Comparison of ENCODE assay signal across 25 mouse cellular contexts in genomic region chr15:99036249-99036905, GRCm38 (mm10). TPM values are rescaled to one million over a fixed set of nuclear protein-coding genes. Genes with fewer than 3 reads are reported as not detected.
DNase-seq lines count a peak whose midpoint lies in the region; ATAC-seq and TF ChIP-seq lines count a peak whose summit lies in the region.
"Had no signal": no experiment of that assay in that cellular context is flagged by ENCODE, and none has a peak within 500 bp of the region (broad histone marks: within the 10 kb centered on the region; RNA-seq: fewer than 3 reads in every experiment).

No protein-coding gene starts in this region.

- no peak overlapping the region for H3K9ac ChIP-seq in heart, embryonic 16.5 days (ENCODE audit: low read length)
- H3K9ac ChIP-seq: embryonic facial prominence, embryonic 15.5 days; hindbrain, embryonic 14.5 days; kidney, embryonic 15.5 days; limb, embryonic 12.5 days; liver, embryonic 15.5 days; neural tube, embryonic 15.5 days had no signal

- WGBS in heart, embryonic 16.5 days, result 52% methylated on average over 8 of the region's 8 CpGs

- peak overlapping the region; percentile 18; the same call in 1 of the 2 replicates for H3K4me2 ChIP-seq in heart, embryonic 16.5 days (ENCODE audit: low read depth, low read length)
- H3K4me2 ChIP-seq: embryonic facial prominence, embryonic 15.5 days; hindbrain, embryonic 14.5 days; kidney, embryonic 15.5 days; limb, embryonic 12.5 days; liver, embryonic 15.5 days; neural tube, embryonic 15.5 days had no signal

- no peak for TF ChIP-seq CTCF in layer of hippocampus, adult 2 months (conservative IDR thresholded peaks at IDR 0.05)

- no peaks in the 10 kb centered on the region for H3K27me3 ChIP-seq in heart, embryonic 16.5 days (ENCODE audit: control insufficient read depth, insufficient read depth, low read length)
- H3K27me3 ChIP-seq: embryonic facial prominence, embryonic 15.5 days; kidney, embryonic 15.5 days had no signal

- H3K9me3 ChIP-seq in heart, embryonic 16.5 days (replicated peaks; ENCODE audit: control insufficient read depth, low read length), result no peaks in the 10 kb centered on the region
- H3K9me3 ChIP-seq: embryonic facial prominence, embryonic 15.5 days; G1E; kidney, embryonic 15.5 days; limb, embryonic 12.5 days; liver, embryonic 15.5 days; neural tube, embryonic 15.5 days had no signal

- 0 out of 2 replicates have a peak overlapping the region, but pooled peaks have one; percentile 39 for H3K27ac ChIP-seq in layer of hippocampus, adult 2 months
- H3K27ac ChIP-seq in heart, embryonic 16.5 days (ENCODE audit: low read length), result peak overlapping the region; percentile 79
- H3K27ac ChIP-seq: embryonic facial prominence, embryonic 15.5 days; gastrocnemius, adult 2 months; hindbrain, embryonic 14.5 days; limb, embryonic 12.5 days; neural tube, embryonic 15.5 days had no signal

- peaks cover 42% of the 10 kb centered on the region for H3K4me1 ChIP-seq in heart, embryonic 16.5 days (ENCODE audit: control insufficient read depth, insufficient read depth, low read length)

- H3K4me3 ChIP-seq in layer of hippocampus, adult 2 months, result no peak overlapping the region
- no peak overlapping the region for H3K4me3 ChIP-seq in heart, embryonic 16.5 days (ENCODE audit: low read length)
- H3K4me3 ChIP-seq: embryonic facial prominence, embryonic 15.5 days; gastrocnemius, adult 2 months; kidney, embryonic 15.5 days; limb, embryonic 12.5 days; liver, embryonic 15.5 days; neural tube, embryonic 15.5 days had no signal

- peaks cover 11% of the 10 kb centered on the region for H3K36me3 ChIP-seq in heart, embryonic 16.5 days (ENCODE audit: control insufficient read depth, insufficient read depth)
- H3K36me3 ChIP-seq: neural tube, embryonic 15.5 days had no signal

- DNase-seq in adrenal gland, adult 8-10 months, result peak; percentile 34
- no peak for DNase-seq in adrenal gland, adult 18-20 months (ENCODE audit: low spot score in 2 of 2)
- no peak for DNase-seq in layer of hippocampus, adult 2 months (ENCODE audit: low spot score in 2 of 2)
- DNase-seq in layer of hippocampus, adult 11-12 months (ENCODE audit: low spot score), result no peak
- DNase-seq in lung, postnatal 14 days, result peak; percentile 47
- DNase-seq in gastrocnemius, adult 18-20 months (ENCODE audit: low spot score), result no peak
- no peak for DNase-seq in cerebellum, adult 8-10 months
- DNase-seq: cerebellum, postnatal 25 days; gastrocnemius, adult 2 months; kidney, postnatal 4 days; midbrain, embryonic 14.5 days; right cerebral cortex, postnatal 14 days; spleen, adult 18-20 months; thymus, postnatal 25 days had no signal

- peak; percentile 74 for ATAC-seq in heart, embryonic 16.5 days (replicated peaks; ENCODE audit: extremely low read depth, insufficient read depth, low FRiP score)
- ATAC-seq: activated CD4-positive, CD25-positive, alpha-beta regulatory T cell, adult 4 months had no signal

RNA-seq across cellular contexts. Expression of gene Tuba1c, which starts 6.7 kb away (rescaled TPM):
- total RNA-seq in adrenal gland, adult 8-10 months (2022), result 100 to 1,000 TPM; 207 to 347 (median 262) TPM
- 100 to 1,000 TPM; 235 to 284 TPM for total RNA-seq in adrenal gland, adult 18-20 months (2021)
- total RNA-seq in layer of hippocampus, adult 2 months (2021), result 10 to 100 TPM; 49.6 to 51.1 TPM
- 130 and 149 TPM in 2 replicates for polyA plus RNA-seq in heart, embryonic 16.5 days (2015; fragmentation: Nextera tagmentation; extraction: Ambion mirVana)
- total RNA-seq in gastrocnemius, adult 18-20 months (2021), result 1 to 10 TPM; 5.4 to 9.9 TPM

RNA-seq across cellular contexts. Expression of gene Prph, which starts 18.6 kb away (rescaled TPM):
- total RNA-seq in adrenal gland, adult 8-10 months (2022), result 1 to 10 TPM in 2 of 4 experiments, under 1 TPM in 2; 0.81 to 2.2 (median 1.4) TPM
- total RNA-seq in adrenal gland, adult 18-20 months (2021), result under 1 TPM; 0.51 to 0.56 TPM
- total RNA-seq in layer of hippocampus, adult 2 months (2021), result under 1 TPM; 0.67 to 0.83 TPM
- 1.4 and 2.4 TPM in 2 replicates for polyA plus RNA-seq in heart, embryonic 16.5 days (2015; fragmentation: Nextera tagmentation; extraction: Ambion mirVana)
- under 1 TPM; 0.43 to 0.88 TPM for total RNA-seq in gastrocnemius, adult 18-20 months (2021)
- total RNA-seq: G1E; granulocyte monocyte progenitor cell, adult 5-6 weeks had no signal
- polyA plus RNA-seq: activated CD4-positive, CD25-positive, alpha-beta regulatory T cell, adult 4 months; G1E had no signal

RNA-seq across cellular contexts. Expression of gene Troap, which starts 38.0 kb away (rescaled TPM):
- total RNA-seq in adrenal gland, adult 8-10 months (2022), result 1 to 10 TPM in 1 of 4 experiments, under 1 TPM in 3; 0.22 to 2.3 (median 0.67) TPM
- total RNA-seq in adrenal gland, adult 18-20 months (2021), result not detected
- total RNA-seq in layer of hippocampus, adult 2 months (2021), result under 1 TPM; 0.36 to 0.64 TPM
- 27.8 and 29.4 TPM in 2 replicates for polyA plus RNA-seq in heart, embryonic 16.5 days (2015; fragmentation: Nextera tagmentation; extraction: Ambion mirVana)
- total RNA-seq in gastrocnemius, adult 18-20 months (2021), result under 1 TPM in 1 of 2 experiments, not detected in 1; 0.21 TPM
- total RNA-seq: gastrocnemius, adult 2 months had no signal

RNA-seq across cellular contexts. Expression of gene C1ql4, which starts 51.2 kb away (rescaled TPM):
- not detected for total RNA-seq in adrenal gland, adult 8-10 months (2022)
- total RNA-seq in adrenal gland, adult 18-20 months (2021), result not detected
- total RNA-seq in layer of hippocampus, adult 2 months (2021), result not detected
- 0.12 and 0.16 TPM in 2 replicates for polyA plus RNA-seq in heart, embryonic 16.5 days (2015; fragmentation: Nextera tagmentation; extraction: Ambion mirVana)
- not detected for total RNA-seq in gastrocnemius, adult 18-20 months (2021)
- total RNA-seq: G1E; gastrocnemius, adult 2 months; granulocyte monocyte progenitor cell, adult 5-6 weeks; megakaryocyte progenitor cell, adult 5-6 weeks had no signal
- polyA plus RNA-seq: activated CD4-positive, CD25-positive, alpha-beta regulatory T cell, adult 4 months; G1E; limb, embryonic 12.5 days; liver, embryonic 15.5 days had no signal

RNA-seq across cellular contexts. Expression of gene Dnajc22, which starts 56.6 kb away (rescaled TPM):
- 1 to 10 TPM in 2 of 4 experiments, under 1 TPM in 2; 0.37 to 1.6 (median 1.2) TPM for total RNA-seq in adrenal gland, adult 8-10 months (2022)
- 1 to 10 TPM; 2.5 to 8.4 TPM for total RNA-seq in adrenal gland, adult 18-20 months (2021)
- under 1 TPM in 1 of 2 experiments, not detected in 1; 0.31 TPM for total RNA-seq in layer of hippocampus, adult 2 months (2021)
- polyA plus RNA-seq in heart, embryonic 16.5 days (2015; fragmentation: Nextera tagmentation; extraction: Ambion mirVana), result 0.43 and 0.52 TPM in 2 replicates
- total RNA-seq in gastrocnemius, adult 18-20 months (2021), result under 1 TPM in 1 of 2 experiments, not detected in 1; 0.19 TPM
- total RNA-seq: gastrocnemius, adult 2 months; granulocyte monocyte progenitor cell, adult 5-6 weeks; megakaryocyte progenitor cell, adult 5-6 weeks had no signal
- polyA plus RNA-seq: activated CD4-positive, CD25-positive, alpha-beta regulatory T cell, adult 4 months; G1E had no signal

Comparison
In these comparisons a context has a peak if more than half of its experiments do, and no peak if none do; other contexts are left out.
1. DNase-seq: peak in adrenal gland, adult 8-10 months (single experiment) and lung, postnatal 14 days (single experiment); none in adrenal gland, adult 18-20 months (0 of 2), layer of hippocampus, adult 2 months (0 of 2), layer of hippocampus, adult 11-12 months (single experiment), gastrocnemius, adult 18-20 months (single experiment) and cerebellum, adult 8-10 months (single experiment).
2. RNA of gene Tuba1c, which starts 6.7 kb away (total RNA-seq): 207 to 347 TPM in adrenal gland, adult 8-10 months, 235 to 284 TPM in adrenal gland, adult 18-20 months and 49.6 to 51.1 TPM in layer of hippocampus, adult 2 months; 5.4 to 9.9 TPM in gastrocnemius, adult 18-20 months; every median in the first group is over 4 times any median in the second.